In the genomic region with DNA sequence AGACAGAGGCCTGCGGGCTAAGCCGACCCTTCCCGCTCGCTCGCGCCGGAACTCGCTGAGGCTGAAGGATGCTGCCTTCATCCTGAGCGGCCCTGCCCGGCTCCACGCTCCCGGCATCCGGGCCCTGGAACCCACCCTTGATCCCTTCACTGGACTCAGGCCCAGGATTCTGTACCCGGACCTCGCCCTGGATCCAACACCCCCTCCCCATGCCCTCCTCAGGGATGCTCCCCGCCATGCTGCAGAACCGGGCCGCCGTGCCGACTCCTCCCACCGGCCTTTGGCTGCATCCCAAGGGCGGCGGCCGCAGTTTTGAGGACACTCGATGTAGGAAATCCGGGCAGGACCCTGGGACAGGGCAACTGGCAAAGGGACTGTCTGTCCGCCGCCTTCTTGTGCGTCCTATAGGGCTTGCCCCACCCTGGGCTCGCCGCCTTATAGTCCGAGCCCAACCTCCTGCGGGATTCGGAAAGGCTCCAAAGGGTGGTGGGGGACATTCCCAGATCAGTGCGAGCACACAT, we compare ENCODE assay signal across 9 mouse cellular contexts. TPM values are rescaled to one million over a fixed set of nuclear protein-coding genes. Genes with fewer than 3 reads are reported as not detected.
DNase-seq lines count a peak whose midpoint lies in the region; ATAC-seq lines count a peak whose summit lies in the region.
"Had no signal": no experiment of that assay in that cellular context is flagged by ENCODE, and none has a peak within 500 bp of the region (broad histone marks: within the 10 kb centered on the region; RNA-seq: fewer than 3 reads in every experiment).

No protein-coding gene starts in this region.

- no peak for DNase-seq in hindbrain, embryonic 11.5 days (ENCODE audit: low spot score)
- peak; percentile 52 for DNase-seq in left cerebral cortex, postnatal 4 days
- peak; percentile 91 for DNase-seq in midbrain, embryonic 11.5 days (ENCODE audit: low spot score, missing footprints)
- DNase-seq in urinary bladder, postnatal 4 days (ENCODE audit: low spot score in 2 of 2), result no peak

- ATAC-seq in megakaryocyte, adult 5-6 weeks (ENCODE audit: poor library complexity, severe bottlenecking), result no peak
- ATAC-seq in forebrain, embryonic 13.5 days, result peak; percentile 73
- ATAC-seq in hindbrain, embryonic 11.5 days (ENCODE audit: low FRiP score), result peak; percentile 71
- peak; percentile 73 for ATAC-seq in midbrain, embryonic 11.5 days (ENCODE audit: low FRiP score)

- H3K27ac ChIP-seq in brown adipose tissue, adult 24 weeks (replicated peaks; ENCODE audit: low read depth, low read length), result no peak overlapping the region
- peak overlapping the region; percentile 38 for H3K27ac ChIP-seq in forebrain, embryonic 13.5 days
- H3K27ac ChIP-seq in hindbrain, embryonic 11.5 days (ENCODE audit: low read depth, low read length), result peak overlapping the region; percentile 32
- peak overlapping the region; percentile 20; the same call in 1 of the 2 replicates for H3K27ac ChIP-seq in midbrain, embryonic 11.5 days (ENCODE audit: low read depth, low read length)

- intact Hi-C loops in left cerebral cortex, postnatal 4 days (cut with DNase I), result loop anchor here (5.0 to 10.0 kb wide), 2 partner anchors 109 to 246 kb away; no protein-coding TSS in a partner anchor

- H3K9ac ChIP-seq in forebrain, embryonic 13.5 days, result peak overlapping the region; percentile 82
- H3K9ac ChIP-seq in hindbrain, embryonic 11.5 days (ENCODE audit: low read depth, low read length), result peak overlapping the region; percentile 71
- H3K9ac ChIP-seq in midbrain, embryonic 11.5 days (ENCODE audit: low read length), result peak overlapping the region; percentile 75

- H3K4me3 ChIP-seq in megakaryocyte, embryonic 14.5 days (replicated peaks), result peak overlapping the region; percentile 96
- H3K4me3 ChIP-seq in brown adipose tissue, adult 24 weeks (ENCODE audit: insufficient read depth, low read depth, low read length), result peak overlapping the region; percentile 75
- peak overlapping the region; percentile 73 for H3K4me3 ChIP-seq in forebrain, embryonic 13.5 days
- H3K4me3 ChIP-seq in hindbrain, embryonic 11.5 days (ENCODE audit: low read depth, low read length), result peak overlapping the region; percentile 71
- H3K4me3 ChIP-seq in midbrain, embryonic 11.5 days (ENCODE audit: low read depth, low read length), result peak overlapping the region; percentile 69

- H3K27me3 ChIP-seq in megakaryocyte, embryonic 14.5 days (replicated peaks), result peaks cover 10% of the 10 kb centered on the region
- peaks cover 26% of the 10 kb centered on the region for H3K27me3 ChIP-seq in forebrain, embryonic 13.5 days
- peaks cover 7% of the 10 kb centered on the region; the same call in 1 of the 2 replicates for H3K27me3 ChIP-seq in hindbrain, embryonic 11.5 days (ENCODE audit: control insufficient read depth, insufficient read depth, low read length)
- H3K27me3 ChIP-seq in midbrain, embryonic 11.5 days (ENCODE audit: control insufficient read depth, insufficient read depth, low read length), result peaks cover 5% of the 10 kb centered on the region; the same call in 1 of the 2 replicates

- H3K4me2 ChIP-seq in forebrain, embryonic 13.5 days, result peak overlapping the region; percentile 99
- peak overlapping the region; percentile 97 for H3K4me2 ChIP-seq in hindbrain, embryonic 11.5 days (replicated peaks; ENCODE audit: low read depth, low read length)
- peak overlapping the region; percentile 91 for H3K4me2 ChIP-seq in midbrain, embryonic 11.5 days

- peaks cover 5% of the 10 kb centered on the region for H3K9me3 ChIP-seq in megakaryocyte, embryonic 14.5 days
- H3K9me3 ChIP-seq in forebrain, embryonic 13.5 days (replicated peaks), result no peaks in the 10 kb centered on the region
- no peaks in the 10 kb centered on the region for H3K9me3 ChIP-seq in hindbrain, embryonic 11.5 days (ENCODE audit: control insufficient read depth, low read length)
- H3K9me3 ChIP-seq in midbrain, embryonic 11.5 days (ENCODE audit: control insufficient read depth, low read length), result no peaks in the 10 kb centered on the region

- H3K4me1 ChIP-seq in megakaryocyte, embryonic 14.5 days, result peaks cover 47% of the 10 kb centered on the region
- H3K4me1 ChIP-seq in brown adipose tissue, adult 24 weeks (ENCODE audit: control insufficient read depth, insufficient read depth, insufficient read length, low read length), result peaks cover 4% of the 10 kb centered on the region; the same call in 1 of the 2 replicates
- peaks cover 14% of the 10 kb centered on the region for H3K4me1 ChIP-seq in forebrain, embryonic 13.5 days
- no peaks in the 10 kb centered on the region; the same call in 1 of the 2 replicates for H3K4me1 ChIP-seq in hindbrain, embryonic 11.5 days (replicated peaks; ENCODE audit: control insufficient read depth, insufficient read depth, low read length)
- H3K4me1 ChIP-seq in midbrain, embryonic 11.5 days (ENCODE audit: control insufficient read depth, insufficient read depth, low read length), result peaks cover 17% of the 10 kb centered on the region

- H3K36me3 ChIP-seq in megakaryocyte, embryonic 14.5 days (replicated peaks; ENCODE audit: low read length), result peaks cover 18% of the 10 kb centered on the region
- no peaks in the 10 kb centered on the region for H3K36me3 ChIP-seq in forebrain, embryonic 13.5 days (ENCODE audit: poor library complexity, severe bottlenecking)
- no peaks in the 10 kb centered on the region for H3K36me3 ChIP-seq in hindbrain, embryonic 11.5 days (ENCODE audit: control insufficient read depth, insufficient read depth, low read length)
- no peaks in the 10 kb centered on the region for H3K36me3 ChIP-seq in midbrain, embryonic 11.5 days (ENCODE audit: control insufficient read depth, insufficient read depth, low read length)

- 1% methylated on average over 35 of the region's 35 CpGs for WGBS in forebrain, embryonic 13.5 days
- under 1% methylated on average over 35 of the region's 35 CpGs for WGBS in hindbrain, embryonic 11.5 days
- under 1% methylated on average over 35 of the region's 35 CpGs for WGBS in midbrain, embryonic 11.5 days

RNA-seq across cellular contexts. Expression of a gene that starts 0.5 kb away (rescaled TPM):
- 103 and 107 TPM in 2 replicates for polyA plus RNA-seq in megakaryocyte, embryonic 14.5 days (2012; ENCODE audit: insufficient read depth, low replicate concordance)
- 43.3 and 44.5 TPM in 2 replicates for total RNA-seq in megakaryocyte, adult 5-6 weeks (2015)
- total RNA-seq in megakaryocyte, adult 5-6 weeks (2017), result 40.1 and 43.3 TPM in 2 replicates
- 15.6 and 19.4 TPM in 2 replicates for polyA plus RNA-seq in brown adipose tissue, adult 24 weeks (2012; ENCODE audit: insufficient read depth, insufficient read length, missing spikeins)
- 126 and 135 TPM in 2 replicates for polyA plus RNA-seq in forebrain, embryonic 13.5 days (2015; fragmentation: Nextera tagmentation; extraction: Ambion mirVana)
- polyA plus RNA-seq in hindbrain, embryonic 11.5 days (2014; fragmentation: Nextera tagmentation; extraction: Ambion mirVana), result 116 and 125 TPM in 2 replicates
- total RNA-seq in left cerebral cortex, postnatal 4 days (2021), result 100 to 1,000 TPM; 349 to 380 TPM
- polyA plus RNA-seq in midbrain, embryonic 11.5 days (2014; fragmentation: Nextera tagmentation; extraction: Ambion mirVana), result 92.5 and 93.5 TPM in 2 replicates

RNA-seq across cellular contexts. Expression of a gene that starts 19.7 kb away (rescaled TPM):
- polyA plus RNA-seq in megakaryocyte, embryonic 14.5 days (2012; ENCODE audit: insufficient read depth, low replicate concordance), result not detected in 2 replicates
- not detected in 2 replicates for total RNA-seq in megakaryocyte, adult 5-6 weeks (2015)
- not detected in 2 replicates for total RNA-seq in megakaryocyte, adult 5-6 weeks (2017)
- not detected in 2 replicates for polyA plus RNA-seq in brown adipose tissue, adult 24 weeks (2012; ENCODE audit: insufficient read depth, insufficient read length, missing spikeins)
- not detected in 2 replicates for polyA plus RNA-seq in forebrain, embryonic 13.5 days (2015; fragmentation: Nextera tagmentation; extraction: Ambion mirVana)
- polyA plus RNA-seq in hindbrain, embryonic 11.5 days (2014; fragmentation: Nextera tagmentation; extraction: Ambion mirVana), result 2.7 and 4.3 TPM in 2 replicates
- total RNA-seq in left cerebral cortex, postnatal 4 days (2021), result not detected
- 1.0 and 1.4 TPM in 2 replicates for polyA plus RNA-seq in midbrain, embryonic 11.5 days (2014; fragmentation: Nextera tagmentation; extraction: Ambion mirVana)
- total RNA-seq: layer of hippocampus, postnatal 36 days had no signal

RNA-seq across cellular contexts. Expression of a gene that starts 26.2 kb away (rescaled TPM):
- polyA plus RNA-seq in megakaryocyte, embryonic 14.5 days (2012; ENCODE audit: insufficient read depth, low replicate concordance), result 9.3 and 14.4 TPM in 2 replicates
- total RNA-seq in megakaryocyte, adult 5-6 weeks (2015), result 1.2 and 1.4 TPM in 2 replicates
- 0.22 and 0.24 TPM in 2 replicates for total RNA-seq in megakaryocyte, adult 5-6 weeks (2017)
- polyA plus RNA-seq in brown adipose tissue, adult 24 weeks (2012; ENCODE audit: insufficient read depth, insufficient read length, missing spikeins), result 1.0 TPM in 1 of 2 replicates, not detected in the other
- 0.10 and 0.13 TPM in 2 replicates for polyA plus RNA-seq in forebrain, embryonic 13.5 days (2015; fragmentation: Nextera tagmentation; extraction: Ambion mirVana)
- 1.4 and 2.0 TPM in 2 replicates for polyA plus RNA-seq in hindbrain, embryonic 11.5 days (2014; fragmentation: Nextera tagmentation; extraction: Ambion mirVana)
- total RNA-seq in left cerebral cortex, postnatal 4 days (2021), result under 1 TPM in 1 of 2 experiments, not detected in 1; 0.46 TPM
- polyA plus RNA-seq in midbrain, embryonic 11.5 days (2014; fragmentation: Nextera tagmentation; extraction: Ambion mirVana), result 0.33 and 0.61 TPM in 2 replicates

Comparison
In these comparisons a context has a peak if more than half of its experiments do, and no peak if none do; other contexts are left out.
1. DNase-seq: peak in left cerebral cortex, postnatal 4 days (single experiment) and midbrain, embryonic 11.5 days (single experiment); none in hindbrain, embryonic 11.5 days (single experiment) and urinary bladder, postnatal 4 days (0 of 2).
2. Peak in every context shown above with its lines, with median percentiles within 50 percentile points of each other: H3K4me3 ChIP-seq, H3K4me2 ChIP-seq and H3K9ac ChIP-seq.